ENCODE assay signal across 17 mouse cellular contexts in the genomic region with DNA sequence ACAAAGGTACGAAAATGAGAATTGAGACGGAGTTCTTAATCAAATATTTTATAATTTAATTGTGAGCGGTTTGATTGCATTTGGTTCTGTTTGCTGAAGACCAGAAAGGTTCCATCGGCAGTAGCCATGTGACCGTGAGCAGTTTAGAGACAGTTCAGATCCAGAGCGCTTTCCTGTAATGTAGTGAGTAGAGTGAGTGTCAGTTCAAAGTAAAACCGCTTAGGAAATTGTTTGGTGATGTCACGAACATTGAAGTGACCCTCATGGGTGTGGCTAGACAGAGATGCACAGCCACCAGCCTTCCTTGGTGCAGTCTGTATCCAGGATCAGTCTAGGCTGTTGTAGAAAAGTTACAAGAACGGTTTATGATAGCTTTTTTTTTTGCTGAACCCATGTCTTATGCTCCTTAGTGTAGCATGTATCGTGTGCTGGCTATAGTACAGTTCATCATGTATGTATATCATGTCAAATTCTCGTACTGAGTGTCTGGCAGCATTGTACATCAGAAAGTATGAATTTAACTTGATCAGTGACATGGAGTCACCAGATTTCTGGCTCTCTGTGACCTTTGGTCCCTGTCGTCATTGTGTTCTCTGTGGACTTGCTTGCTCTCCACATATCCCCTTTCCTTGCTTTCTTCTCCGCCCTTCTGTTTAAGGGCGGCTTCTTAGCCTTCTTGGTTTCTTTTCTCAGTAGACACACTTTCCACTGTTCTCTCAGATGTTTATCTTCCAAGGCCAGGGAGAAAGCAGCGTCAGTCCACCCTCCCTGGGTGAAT. TPM values are rescaled to one million over a fixed set of nuclear protein-coding genes. Genes with fewer than 3 reads are reported as not detected.
DNase-seq lines count a peak whose midpoint lies in the region; ATAC-seq and TF ChIP-seq lines count a peak whose summit lies in the region.
"Had no signal": no experiment of that assay in that cellular context is flagged by ENCODE, and none has a peak within 500 bp of the region (broad histone marks: within the 10 kb centered on the region; RNA-seq: fewer than 3 reads in every experiment).

No protein-coding gene starts in this region.

- H3K27ac ChIP-seq in heart, adult 2 months: peak overlapping the region; percentile 13; the same call in 1 of the 2 replicates
- H3K27ac ChIP-seq in intestine, embryonic 16.5 days (ENCODE audit: low read length): peak overlapping the region; percentile 70

- no peaks in the 10 kb centered on the region for H3K9me3 ChIP-seq in intestine, embryonic 16.5 days (ENCODE audit: control insufficient read depth, low read length)

- DNase-seq in heart, adult 2 months: no peak
- DNase-seq in heart, postnatal 14 days: no peak
- DNase-seq in kidney, postnatal 25 days: peak; percentile 31 to 45
- DNase-seq in kidney, adult 11 months: no peak
- DNase-seq in MN1 (ENCODE audit: low spot score): peak; percentile 58
- no peak for DNase-seq in cerebellum, postnatal 4 days (ENCODE audit: low spot score in 2 of 2)
- no peak for DNase-seq in thymus, postnatal 0 days (ENCODE audit: low spot score)
- DNase-seq: cerebellum, adult 9-11 months; kidney, postnatal 10 days; right cerebral cortex, postnatal 4 days had no signal

- no peak for TF ChIP-seq EP300 in heart, adult 2 months (IDR thresholded peaks at IDR 0.05; ENCODE audit: insufficient read depth, low read depth, low read length)

- ATAC-seq in intestine, embryonic 16.5 days: no peak

- H3K36me3 ChIP-seq in heart, adult 2 months (ENCODE audit: control insufficient read depth, insufficient read depth, low read length): peaks cover 50% of the 10 kb centered on the region
- peaks cover 3% of the 10 kb centered on the region; the same call in 1 of the 2 replicates for H3K36me3 ChIP-seq in intestine, embryonic 16.5 days (ENCODE audit: control insufficient read depth, insufficient read depth, low read length)

- intact Hi-C loops in heart, adult 2 months (cut with DNase I): loop anchor here (10.0 kb wide), 1 partner anchor 968 kb away; the partner anchor contains the start of gene Abca5
- intact Hi-C loops in heart, postnatal 14 days (cut with DNase I): loop anchor here (5.0 kb wide), 1 partner anchor 35 kb away; no protein-coding TSS in a partner anchor

- H3K27me3 ChIP-seq in heart, adult 2 months (ENCODE audit: control insufficient read depth, insufficient read depth, low read length): no peaks in the 10 kb centered on the region
- H3K27me3 ChIP-seq in intestine, embryonic 16.5 days (replicated peaks; ENCODE audit: control insufficient read depth, insufficient read depth, low read length): no peaks in the 10 kb centered on the region

- H3K4me1 ChIP-seq in heart, adult 2 months (ENCODE audit: control insufficient read depth, insufficient read depth, low read length): peaks cover 26% of the 10 kb centered on the region
- peaks cover 43% of the 10 kb centered on the region for H3K4me1 ChIP-seq in intestine, embryonic 16.5 days (ENCODE audit: control insufficient read depth, insufficient read depth, low read length)

- 55% methylated on average over 15 of the region's 15 CpGs for WGBS in heart, adult 2 months
- WGBS in intestine, embryonic 16.5 days: 59% methylated on average over 15 of the region's 15 CpGs

- no peak for TF ChIP-seq CTCF in heart, adult 2 months (IDR thresholded peaks at IDR 0.05)

- no peak overlapping the region for H3K4me3 ChIP-seq in heart, adult 2 months
- H3K4me3 ChIP-seq in intestine, embryonic 16.5 days (ENCODE audit: low read length): peak overlapping the region; percentile 6; the same call in 1 of the 2 replicates
- H3K4me3 ChIP-seq: myocyte had no signal

- no peak for TF ChIP-seq POLR2A in heart, adult 2 months (IDR thresholded peaks at IDR 0.05; ENCODE audit: insufficient read depth, low read depth, low read length)

- 0 out of 2 replicates have a peak overlapping the region, but pooled peaks have one; percentile 2 for H3K9ac ChIP-seq in heart, adult 2 months (ENCODE audit: low read depth, low read length)
- peak overlapping the region; percentile 52 for H3K9ac ChIP-seq in intestine, embryonic 16.5 days (ENCODE audit: low read depth, low read length)

- peak overlapping the region; percentile 34 for H3K4me2 ChIP-seq in intestine, embryonic 16.5 days (ENCODE audit: low read depth, low read length)
- H3K4me2 ChIP-seq: midbrain, embryonic 11.5 days had no signal

- peaks cover 13% of the 10 kb centered on the region for H3K79me2 ChIP-seq in heart, adult 2 months (replicated peaks; ENCODE audit: control insufficient read depth, insufficient read depth, low read length)

RNA-seq across cellular contexts. Expression of gene Gna13, which starts 4.4 kb away (rescaled TPM):
- total RNA-seq in heart, adult 2 months (2021): 10 to 100 TPM; 30.8 to 30.9 TPM
- polyA plus RNA-seq in heart, adult 2 months (2012; rRNA removed): 12.7 and 21.1 TPM in 2 replicates
- 10 to 100 TPM; 37.6 to 38.4 TPM for total RNA-seq in heart, postnatal 14 days (2021)
- polyA plus RNA-seq in intestine, embryonic 16.5 days (2015; fragmentation: Nextera tagmentation; extraction: Ambion mirVana): 36.1 and 39.6 TPM in 2 replicates
- polyA plus RNA-seq in thymus, postnatal 0 days (2015; fragmentation: Nextera tagmentation; extraction: Ambion mirVana): 34.1 and 46.4 TPM in 2 replicates

RNA-seq across cellular contexts. Expression of gene 9930022D16Rik, which starts 46.7 kb away (rescaled TPM):
- total RNA-seq in heart, adult 2 months (2021): not detected
- polyA plus RNA-seq in heart, adult 2 months (2012; rRNA removed): not detected in 2 replicates
- not detected for total RNA-seq in heart, postnatal 14 days (2021)
- not detected in 2 replicates for polyA plus RNA-seq in intestine, embryonic 16.5 days (2015; fragmentation: Nextera tagmentation; extraction: Ambion mirVana)
- polyA plus RNA-seq in thymus, postnatal 0 days (2015; fragmentation: Nextera tagmentation; extraction: Ambion mirVana): 0.08 and 0.12 TPM in 2 replicates
- polyA plus RNA-seq: C2C12; embryonic facial prominence, embryonic 11.5 days; limb, embryonic 14.5 days; midbrain, embryonic 11.5 days; myocyte; stomach, embryonic 14.5 days had no signal

RNA-seq across cellular contexts. Expression of gene Amz2, which starts 58.8 kb away (rescaled TPM):
- 10 to 100 TPM; 50.2 to 57.5 TPM for total RNA-seq in heart, adult 2 months (2021)
- polyA plus RNA-seq in heart, adult 2 months (2012; rRNA removed): 52.4 and 99.9 TPM in 2 replicates
- 10 to 100 TPM; 42.5 to 46.1 TPM for total RNA-seq in heart, postnatal 14 days (2021)
- polyA plus RNA-seq in intestine, embryonic 16.5 days (2015; fragmentation: Nextera tagmentation; extraction: Ambion mirVana): 35.9 and 39.1 TPM in 2 replicates
- polyA plus RNA-seq in thymus, postnatal 0 days (2015; fragmentation: Nextera tagmentation; extraction: Ambion mirVana): 59.4 and 60.0 TPM in 2 replicates

Comparison
In these comparisons a context has a peak if more than half of its experiments do, and no peak if none do; other contexts are left out.
1. DNase-seq: peak in kidney, postnatal 25 days (2 of 2) and MN1 (single experiment); none in heart, adult 2 months (0 of 2), heart, postnatal 14 days (0 of 2), kidney, adult 11 months (single experiment), cerebellum, postnatal 4 days (0 of 2) and thymus, postnatal 0 days (single experiment).